Mouse (Mus musculus) telencephalon, adult 2 months (tissue): ENCODE data around the gene Med7.

Experiments
- DNase-seq: peaks from one replicate; pipeline ENCODE4 v3.0.0-alpha.2; 2011; ENCODE audit warnings: low read depth, low spot score

Med7 gene

GRCm38 (mm10) chr11:46436760-46437458, at the start of gene Med7:
TSS of gene Med7 (plus strand) at chr11:46436925.
- peak; percentile 99 for DNase-seq

DNA sequence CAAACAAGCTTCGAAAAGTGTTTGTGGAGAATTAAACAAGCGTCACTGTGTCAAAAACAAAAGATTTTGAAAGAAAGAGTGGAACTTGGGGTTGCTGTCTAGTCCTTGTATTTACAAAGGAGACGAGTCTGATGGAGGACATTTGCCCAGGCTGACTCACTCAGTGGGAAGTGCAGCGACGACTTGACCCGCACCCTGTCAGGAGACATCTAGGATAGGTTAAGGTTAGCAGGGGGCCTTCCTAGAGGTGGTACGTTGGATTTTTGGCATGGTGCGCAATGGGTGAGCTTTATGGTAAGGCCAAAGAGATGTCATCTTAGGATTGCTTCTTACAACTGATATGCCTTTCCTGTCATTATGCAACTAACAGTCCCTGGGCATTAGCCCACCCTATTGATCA, 49.7 kb upstream of the Med7 start:
- DNase-seq: no peak

DNA sequence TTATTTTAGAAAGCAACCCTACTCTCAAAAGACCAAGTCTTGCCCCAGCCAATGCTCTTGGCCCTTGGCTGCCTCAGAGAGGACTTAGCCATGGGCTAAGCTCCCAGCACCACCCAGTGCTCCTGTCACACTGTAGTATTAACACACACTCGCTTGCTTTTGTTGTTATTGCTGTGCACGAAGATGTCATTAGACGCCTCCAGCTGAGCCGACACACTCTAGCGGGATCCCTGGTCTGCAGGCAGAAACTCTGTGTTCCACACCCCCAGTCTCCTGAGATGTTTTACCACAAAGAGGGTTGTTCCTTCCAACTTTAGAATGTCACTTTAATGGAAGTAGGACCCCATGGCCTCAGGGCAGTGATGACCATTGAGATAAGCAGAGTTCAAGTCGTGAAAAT, 48.3 kb upstream of the Med7 start:
- DNase-seq: no peak

DNA sequence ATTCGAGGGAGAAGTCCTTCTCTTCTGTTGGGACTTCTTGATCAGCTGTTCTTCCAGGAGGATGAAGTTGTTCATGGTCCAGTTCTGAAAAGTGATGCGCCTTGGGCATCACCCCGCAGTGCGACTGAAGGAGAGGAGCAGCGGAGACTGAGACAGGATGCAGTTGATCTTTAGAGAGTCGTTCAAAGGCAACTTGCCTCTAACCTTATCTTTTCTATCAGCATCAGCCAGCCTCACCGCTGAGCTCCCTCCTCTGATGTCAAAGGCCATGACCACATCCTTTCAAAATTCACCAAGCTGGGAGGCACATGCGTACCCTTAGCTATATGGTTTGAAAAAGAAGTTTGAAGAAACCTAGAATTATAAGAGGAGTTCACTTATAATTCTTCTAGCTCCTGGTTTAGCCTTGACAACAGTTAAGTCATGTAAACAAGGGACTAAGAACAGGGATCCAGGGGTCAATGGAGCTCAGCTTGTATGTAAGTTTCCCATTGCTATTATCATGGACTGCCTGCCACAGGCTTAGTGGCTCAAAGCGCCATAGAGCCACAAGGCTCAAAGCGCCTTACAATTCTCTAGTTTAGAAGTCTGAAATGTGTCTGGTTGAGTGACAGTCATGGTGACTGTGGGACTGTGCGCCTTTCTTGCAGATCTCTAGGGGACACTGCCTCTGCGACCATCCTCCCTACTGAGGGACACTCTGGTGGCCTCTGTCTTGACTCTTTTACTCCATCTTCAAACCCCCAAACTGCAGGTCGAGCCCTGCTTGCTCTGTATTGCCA, 47.2 kb upstream of the Med7 start, which contains the start of gene Itk:
Gene Itk, minus strand, starts transcription at position 180 of the 782 bp plus-strand sequence.
- DNase-seq: no peak

- no peak for DNase-seq
These were observed 46.1 kb upstream of the Med7 start for GRCm38 (mm10) chr11:46390621-46391020.

- DNase-seq: no peak
These were observed 43.8 kb upstream of the Med7 start for GRCm38 (mm10) chr11:46392890-46393289.

DNA sequence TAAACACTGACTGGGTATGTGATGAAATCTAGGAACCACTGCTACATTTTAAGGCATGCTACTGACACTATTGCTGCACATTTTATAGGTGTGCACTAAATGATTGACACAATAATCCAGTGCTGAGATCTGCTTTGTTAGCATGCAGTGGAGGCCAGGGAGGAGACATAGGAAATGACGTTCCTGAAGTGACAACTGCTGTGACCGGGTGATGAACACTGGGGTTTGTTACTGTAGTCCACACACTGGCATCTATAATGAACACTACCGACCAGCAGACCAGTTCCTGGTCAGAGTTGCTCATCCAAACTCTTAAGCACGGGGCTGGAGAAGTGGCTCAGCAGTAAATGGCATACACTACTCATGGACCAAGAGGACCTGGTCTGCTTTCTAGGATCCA, 43.3 kb upstream of the Med7 start:
- DNase-seq: no peak

DNA sequence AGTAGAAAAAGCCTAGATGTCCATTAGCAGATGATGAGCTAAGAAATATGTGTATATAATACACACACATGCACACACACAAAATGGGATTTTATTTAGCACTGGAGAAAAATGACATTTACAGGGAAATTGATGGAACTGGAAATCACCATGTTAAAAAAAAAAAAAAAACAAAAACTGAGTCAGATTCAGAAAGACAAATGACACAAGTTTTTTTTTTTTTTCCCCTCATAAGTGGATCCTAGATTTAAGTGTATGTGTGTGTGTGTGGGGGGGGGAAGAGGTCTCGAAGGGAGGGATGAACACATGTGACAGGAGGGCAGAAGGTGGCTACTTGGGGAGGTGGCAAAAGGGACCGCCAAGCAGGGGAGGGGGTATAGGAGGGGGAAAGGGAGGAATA, 41.6 kb upstream of the Med7 start:
- no peak for DNase-seq

- DNase-seq: no peak
These were observed 41.0 kb upstream of the Med7 start for GRCm38 (mm10) chr11:46395698-46396097.

DNA sequence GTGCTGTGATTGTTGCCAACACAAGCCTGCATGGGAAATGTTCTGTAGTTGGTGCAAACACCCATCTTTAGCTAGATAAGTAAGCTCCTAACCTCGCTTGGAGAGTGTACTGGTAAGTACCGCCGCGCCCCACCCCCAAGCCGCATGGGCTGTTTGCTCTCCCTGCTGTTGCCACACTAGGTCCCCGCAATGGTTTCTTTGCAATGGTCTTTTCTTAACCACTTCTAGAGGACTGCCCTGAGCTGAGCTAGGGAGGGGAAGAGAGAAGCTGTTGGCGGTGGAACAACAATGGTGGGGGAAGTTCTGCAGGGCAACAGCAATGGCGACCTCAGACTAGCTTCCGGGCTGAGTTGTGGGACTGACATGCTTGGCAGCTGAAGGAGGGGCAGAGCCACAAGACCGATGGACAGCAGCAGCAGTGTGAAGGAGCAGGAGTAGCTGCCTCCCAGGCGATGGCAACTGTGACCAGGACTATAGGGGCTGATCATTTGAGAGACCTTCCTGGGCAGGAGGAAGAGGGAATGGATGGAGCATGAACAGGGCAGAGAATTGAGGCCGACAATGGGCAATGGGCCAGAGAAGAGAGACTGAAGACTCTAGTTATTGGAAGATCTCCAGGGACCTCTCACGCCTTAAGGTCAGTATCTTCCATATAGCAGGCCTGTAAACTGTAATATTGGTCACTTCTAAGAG, 40.4 kb upstream of the Med7 start, which contains the start of gene Fam71b:
Gene Fam71b, plus strand, starts transcription at position 393 of the 693 bp plus-strand sequence.
- DNase-seq: no peak

GRCm38 (mm10) chr11:46396860-46397179, 39.9 kb upstream of the Med7 start:
- no peak for DNase-seq

- no peak for DNase-seq
These were observed 38.8 kb upstream of the Med7 start for GRCm38 (mm10) chr11:46397900-46398299.

DNA sequence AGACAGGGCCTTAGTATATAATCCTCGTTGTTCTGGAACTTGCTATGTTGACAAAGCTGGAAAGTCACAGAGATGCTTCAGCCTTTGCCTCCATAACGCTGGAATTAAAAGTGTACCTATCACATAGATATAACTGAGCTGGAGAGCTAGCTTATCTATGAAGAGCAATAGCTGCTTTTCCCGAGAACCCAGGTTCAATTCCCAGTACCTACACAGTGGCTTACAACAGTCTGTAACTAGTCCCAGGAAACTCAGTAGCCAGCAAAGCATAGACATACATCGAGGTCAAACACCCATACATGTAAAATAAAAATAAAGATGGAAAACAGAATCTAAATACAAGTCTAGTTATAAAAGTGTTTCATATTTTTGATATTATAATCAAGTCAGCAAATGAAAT, 38.3 kb upstream of the Med7 start:
- no peak for DNase-seq

DNA sequence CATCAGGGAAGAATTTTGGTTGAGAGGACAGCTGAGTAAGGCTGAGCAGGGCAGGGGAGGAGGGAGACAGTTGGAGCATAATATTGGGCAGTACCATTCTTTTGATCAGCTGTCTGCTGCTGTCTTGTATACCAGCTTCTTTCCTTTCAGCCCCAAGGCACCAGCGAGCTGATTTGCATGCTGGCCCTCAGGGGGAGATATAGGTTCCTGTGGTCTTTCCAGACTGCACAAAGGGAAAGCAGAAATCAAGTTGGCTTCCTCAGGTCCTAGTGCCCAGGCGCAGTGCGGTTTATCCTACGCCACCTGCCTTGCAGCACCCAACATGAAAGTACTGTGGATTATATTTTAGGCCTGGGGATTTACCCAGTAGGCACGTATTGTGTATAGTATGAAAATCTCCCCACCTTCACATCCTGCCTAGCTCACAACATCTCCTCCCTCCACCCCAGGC, 37.8 kb upstream of the Med7 start:
- no peak for DNase-seq

GRCm38 (mm10) chr11:46401555-46401954, 35.2 kb upstream of the Med7 start:
- DNase-seq: no peak

- DNase-seq: no peak
These were observed 31.7 kb upstream of the Med7 start for GRCm38 (mm10) chr11:46404986-46405385.

GRCm38 (mm10) chr11:46406721-46407120, 30.0 kb upstream of the Med7 start:
- no peak for DNase-seq

DNA sequence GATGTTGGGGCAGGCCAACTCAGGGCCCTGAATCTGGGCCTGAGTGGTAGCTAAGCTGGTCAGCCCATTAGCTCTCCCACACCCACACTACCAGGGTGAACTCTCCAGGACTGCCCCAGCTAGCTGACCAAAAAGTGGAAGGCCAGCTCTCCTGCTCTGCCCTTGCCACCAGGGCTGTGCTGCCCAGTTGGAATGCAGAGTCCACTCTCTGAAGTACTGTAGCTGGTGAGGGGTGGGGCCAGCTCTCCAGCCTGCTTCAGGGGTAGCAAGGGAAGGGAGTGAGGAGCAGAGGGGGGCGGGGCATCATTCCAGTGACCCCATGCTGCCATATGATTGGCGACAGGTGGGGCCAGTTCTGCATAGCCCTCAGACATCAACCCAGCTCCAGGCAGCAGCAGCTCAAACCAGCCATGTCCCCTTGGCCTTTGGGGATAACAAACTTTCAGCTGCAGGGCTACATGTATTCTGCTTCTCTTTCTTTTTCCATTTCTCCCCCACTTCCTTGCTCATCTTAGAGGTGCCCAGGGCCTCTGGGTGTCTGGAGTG, 26.6 kb upstream of the Med7 start:
- no peak for DNase-seq

GRCm38 (mm10) chr11:46418438-46418837, 18.3 kb upstream of the Med7 start:
- no peak for DNase-seq

DNA sequence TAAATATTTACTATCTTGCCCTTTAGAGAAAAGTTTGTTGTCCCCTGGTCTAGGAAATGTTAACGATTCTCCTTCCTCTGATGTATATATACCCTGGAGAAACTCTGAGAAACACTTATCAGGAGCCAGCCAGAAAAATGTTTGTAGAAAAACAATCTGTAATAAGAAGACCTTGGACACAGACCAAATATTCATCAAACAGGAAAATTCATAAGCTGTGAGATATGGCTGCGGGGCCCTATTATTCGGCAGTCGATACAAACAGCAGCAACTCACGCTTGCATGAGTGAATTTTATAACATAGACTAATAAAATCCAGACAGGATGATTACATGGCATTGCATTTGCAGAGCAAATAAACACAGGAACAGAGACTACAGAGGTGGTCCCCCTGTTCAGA, 17.9 kb upstream of the Med7 start:
- DNase-seq: no peak

- no peak for DNase-seq
These were observed 15.4 kb upstream of the Med7 start for GRCm38 (mm10) chr11:46421086-46421888.
